22 mouse cellular contexts compared by ENCODE assay signal in the genomic region with DNA sequence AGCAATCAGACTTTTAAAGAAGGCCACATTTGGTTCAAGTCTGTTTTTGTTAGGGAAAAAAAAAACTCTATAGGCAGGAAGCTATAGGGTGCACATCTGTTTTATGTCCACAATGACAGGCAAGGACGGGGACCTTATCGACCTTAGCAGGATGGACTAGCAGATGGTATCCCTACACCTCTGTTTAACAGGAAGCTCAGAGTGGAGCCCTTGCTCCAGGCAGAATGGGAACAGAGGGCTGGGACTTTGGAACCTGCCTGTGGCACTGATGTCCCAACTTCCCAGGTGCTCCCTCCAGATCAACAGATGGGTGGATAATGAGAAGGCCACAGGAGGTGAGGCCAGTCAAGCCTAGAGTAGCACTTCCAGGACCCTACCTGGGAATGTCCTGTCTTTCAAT.
DNase-seq lines count a peak whose midpoint lies in the region; ATAC-seq and TF ChIP-seq lines count a peak whose summit lies in the region.
"Had no signal": no experiment of that assay in that cellular context is flagged by ENCODE, and none has a peak within 500 bp of the region (broad histone marks: within the 10 kb centered on the region; RNA-seq: fewer than 3 reads in every experiment).

No protein-coding gene starts in this region.

- 0 out of 2 replicates have a peak, but pooled peaks have one; percentile 7 for ATAC-seq in kidney, embryonic 16.5 days (ENCODE audit: low FRiP score, low TSS enrichment)
- no peak for ATAC-seq in hindbrain, postnatal 0 days
- ATAC-seq: forebrain, embryonic 13.5 days; hindbrain, embryonic 16.5 days; lung, postnatal 0 days had no signal

- H3K4me1 ChIP-seq in kidney, embryonic 16.5 days (ENCODE audit: insufficient read depth, low read length), result no peaks in the 10 kb centered on the region
- no peaks in the 10 kb centered on the region for H3K4me1 ChIP-seq in hindbrain, postnatal 0 days (ENCODE audit: insufficient read depth, low read length)
- H3K4me1 ChIP-seq: forebrain, embryonic 13.5 days; midbrain, embryonic 12.5 days had no signal

- no peaks in the 10 kb centered on the region for H3K36me3 ChIP-seq in kidney, embryonic 16.5 days (ENCODE audit: insufficient read depth, low read length)
- H3K36me3 ChIP-seq in hindbrain, postnatal 0 days (ENCODE audit: insufficient read depth, low read length), result no peaks in the 10 kb centered on the region
- H3K36me3 ChIP-seq: limb, embryonic 13.5 days; midbrain, embryonic 12.5 days; neural tube, embryonic 15.5 days had no signal

- no peak overlapping the region for H3K4me3 ChIP-seq in kidney, embryonic 16.5 days (ENCODE audit: low read length)
- H3K4me3 ChIP-seq in hindbrain, postnatal 0 days (ENCODE audit: low read length), result no peak overlapping the region
- H3K4me3 ChIP-seq: forebrain, embryonic 13.5 days; limb, embryonic 13.5 days; midbrain, embryonic 12.5 days; neural tube, embryonic 15.5 days had no signal

- no peak overlapping the region for H3K4me2 ChIP-seq in kidney, embryonic 16.5 days (replicated peaks; ENCODE audit: low read depth, low read length)
- H3K4me2 ChIP-seq in hindbrain, postnatal 0 days (ENCODE audit: low read depth, low read length), result no peak overlapping the region
- H3K4me2 ChIP-seq: forebrain, embryonic 13.5 days; heart, embryonic 11.5 days; limb, embryonic 13.5 days; midbrain, embryonic 12.5 days; neural tube, embryonic 15.5 days had no signal

- no peak overlapping the region for H3K27ac ChIP-seq in kidney, embryonic 16.5 days (ENCODE audit: low read length)
- H3K27ac ChIP-seq in hindbrain, postnatal 0 days, result no peak overlapping the region
- H3K27ac ChIP-seq: forebrain, embryonic 13.5 days; limb, embryonic 13.5 days; midbrain, embryonic 12.5 days; neural tube, embryonic 15.5 days had no signal

- H3K9me3 ChIP-seq in kidney, embryonic 16.5 days (ENCODE audit: low read length), result no peaks in the 10 kb centered on the region
- H3K9me3 ChIP-seq in hindbrain, postnatal 0 days (ENCODE audit: low read length), result no peaks in the 10 kb centered on the region
- H3K9me3 ChIP-seq: forebrain, embryonic 13.5 days; limb, embryonic 13.5 days; midbrain, embryonic 12.5 days; neural tube, embryonic 15.5 days had no signal

- TF ChIP-seq CTCF in hindbrain, postnatal 0 days (IDR thresholded peaks at IDR 0.05; ENCODE audit: low read depth), result no peak

- no peaks in the 10 kb centered on the region for H3K27me3 ChIP-seq in kidney, embryonic 16.5 days (ENCODE audit: insufficient read depth, low read length)
- no peaks in the 10 kb centered on the region for H3K27me3 ChIP-seq in hindbrain, postnatal 0 days (ENCODE audit: insufficient read depth, low read length)
- H3K27me3 ChIP-seq: forebrain, embryonic 13.5 days; limb, embryonic 13.5 days; midbrain, embryonic 12.5 days; neural tube, embryonic 15.5 days had no signal

- DNase-seq in embryo, embryonic 10 days (ENCODE audit: low spot score), result peak; percentile 49
- no peak for DNase-seq in embryo, embryonic 11 days
- no peak for DNase-seq in kidney, adult 11 months
- DNase-seq in testis, postnatal 10 days (ENCODE audit: low spot score), result peak; percentile 28
- DNase-seq in testis, postnatal 14 days (ENCODE audit: low spot score), result no peak
- no peak for DNase-seq in lung, postnatal 36 days
- DNase-seq in hindbrain, postnatal 0 days (ENCODE audit: low spot score), result no peak
- DNase-seq: adrenal gland, postnatal 25 days; cerebellum, adult 9-10 months; gastrocnemius, postnatal 36 days; kidney, adult 8-10 months; kidney, postnatal 25 days; right cerebral cortex, adult 18-20 months; thymus, postnatal 25 days had no signal

- no peak overlapping the region for H3K9ac ChIP-seq in kidney, embryonic 16.5 days (replicated peaks; ENCODE audit: low read length)
- H3K9ac ChIP-seq in hindbrain, postnatal 0 days (replicated peaks; ENCODE audit: low read length), result no peak overlapping the region
- H3K9ac ChIP-seq: forebrain, embryonic 13.5 days; limb, embryonic 13.5 days; midbrain, embryonic 12.5 days; neural tube, embryonic 15.5 days had no signal

- WGBS in kidney, embryonic 16.5 days, result 32% methylated on average over 2 of the region's 2 CpGs
- WGBS in hindbrain, postnatal 0 days, result 79% methylated on average over 2 of the region's 2 CpGs

Comparison
In these comparisons a context has a peak if more than half of its experiments do, and no peak if none do; other contexts are left out.
1. DNase-seq: peak in embryo, embryonic 10 days (single experiment) and testis, postnatal 10 days (single experiment); none in embryo, embryonic 11 days (single experiment), kidney, adult 11 months (single experiment), testis, postnatal 14 days (single experiment), lung, postnatal 36 days (single experiment) and hindbrain, postnatal 0 days (single experiment).